Mouse (Mus musculus) spleen, adult 2 months (tissue): ENCODE measurements around the gene Mt2.

ENCODE experiments used
- CTCF ChIP-seq: fragments of 200-500 bp; IDR thresholded peaks from 2 replicates; pipeline ENCODE4 v1.5.1; 2011; ENCODE audit warnings: mild to moderate bottlenecking, inconsistent platforms; ENCODE audit not compliant: insufficient read depth, insufficient read length, insufficient replicate concordance; ENCODE audit errors: extremely low read depth
- POLR2A ChIP-seq: fragments of 200-500 bp; IDR thresholded peaks from 2 replicates; pipeline ENCODE4 v1.6.1; 2011; ENCODE audit warnings: low read depth, low read length, inconsistent platforms

GRCm38 (mm10) chr8:94169547-94169946, 2.9 kb upstream of the Mt2 start:
- no peak for TF ChIP-seq POLR2A
- TF ChIP-seq CTCF: no peak
